Mouse (Mus musculus) layer of hippocampus, adult 2 months (tissue): ENCODE results near the gene Calr. TPM values are rescaled to one million over a fixed set of nuclear protein-coding genes. Genes with fewer than 3 reads are reported as not detected.

ENCODE experiments used
- DNase-seq, 2 experiments: peaks; one replicate each; pipeline ENCODE4 v3.0.0; 2022; ENCODE audit warnings: low spot score in 2 of 2
- H3K27ac ChIP-seq: fragments of 200-600 bp; 2 replicates; pipeline ENCODE4 v1.8.1; 2022
- H3K4me3 ChIP-seq: fragments of 200-600 bp; 2 replicates; pipeline ENCODE4 v1.8.1; 2022; ENCODE audit warnings: mild to moderate bottlenecking
- CTCF ChIP-seq: fragments of 200-600 bp; conservative IDR thresholded peaks from 2 replicates; pipeline ENCODE4 v1.8.1; 2022; ENCODE audit warnings: antibody characterized with exemption, mild to moderate bottlenecking, moderate library complexity
- microRNA-seq, 2 experiments: library from miRNA; unstranded; fragments of <30 nt; microRNA quantifications; one replicate each; pipeline ENCODE4 v1.2.0; 2021
- total RNA-seq, 2 experiments: library from RNA; stranded (reverse); gene quantifications; 2 replicates each; pipeline ENCODE4 v1.2.3; 2021

Calr gene
- total RNA-seq, 2 experiments from 2014 or later = 457 to 504 TPM

DNA sequence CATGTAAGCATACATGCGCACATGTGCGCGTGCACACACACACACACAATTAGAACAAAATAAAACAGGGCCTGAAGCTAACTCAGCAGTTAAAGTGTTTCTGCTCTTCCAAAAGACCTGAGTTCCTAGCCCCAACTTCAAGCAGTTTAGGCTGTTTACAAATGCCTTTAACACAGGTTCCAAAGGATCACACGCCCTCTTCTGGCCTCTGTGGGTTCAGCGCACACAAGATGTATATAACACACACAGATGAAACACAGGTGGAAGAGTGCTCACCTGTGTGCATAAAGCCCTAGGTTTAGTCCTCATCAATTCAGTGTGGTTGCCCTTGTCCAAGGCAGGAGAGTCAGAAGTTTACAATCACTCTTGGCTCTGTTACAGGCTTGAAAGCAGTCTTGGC, 40.7 kb downstream of the Calr start:
- no peak for DNase-seq

DNA sequence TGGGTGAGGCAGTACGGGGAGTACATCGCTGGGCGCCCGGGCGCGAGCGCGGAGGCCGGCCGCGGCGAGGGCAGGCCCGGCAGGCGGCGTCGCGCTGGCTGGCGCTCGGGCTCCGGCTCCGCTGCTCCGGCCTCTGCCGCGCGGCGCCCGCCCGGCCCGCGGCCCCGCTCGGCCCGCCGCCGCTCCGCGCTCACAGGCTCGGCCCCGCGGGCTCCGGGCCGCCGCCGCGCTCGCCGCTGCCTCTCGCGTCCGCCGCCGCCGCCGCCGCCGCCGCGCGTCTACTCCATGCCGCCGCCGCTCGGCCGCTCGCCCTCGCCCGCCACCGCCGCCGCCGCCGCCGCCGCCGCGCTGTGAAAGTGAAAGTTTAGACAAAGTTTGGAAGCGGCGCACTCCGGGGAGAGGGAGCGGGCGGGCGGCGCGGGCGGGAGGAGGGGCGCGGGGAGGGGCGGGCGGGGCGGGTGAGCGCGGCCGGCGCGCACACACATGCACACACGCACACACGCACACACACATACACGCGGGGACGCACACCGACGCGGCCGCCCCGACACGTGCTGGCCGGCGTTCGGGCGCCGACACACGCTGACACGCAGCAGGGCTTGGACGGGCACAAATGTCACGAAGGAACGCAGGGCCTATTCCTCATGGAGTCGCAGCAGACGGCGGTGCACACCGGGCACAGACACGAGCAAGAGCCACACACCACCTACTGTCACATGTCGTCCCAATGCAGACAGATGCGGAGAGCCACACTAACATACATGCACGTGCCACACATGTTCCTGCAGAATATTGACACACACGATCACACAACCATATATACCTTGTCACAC, 46.5 kb downstream of the Calr start, which contains the start of gene Nfix:
TSS of gene Nfix (minus strand) at position 346 of the 833 bp plus-strand sequence.
- peak within 1 kb of the TSS; percentile 97 for H3K27ac ChIP-seq
- DNase-seq = no peak
- peak within 1 kb of the TSS; percentile 82 for H3K4me3 ChIP-seq
- TF ChIP-seq CTCF = no peak

More for the DNA sequence above, 40.7 kb downstream of the Calr start:
- Histone ChIP-seq H3K4me3 (no peak overlapping the region), H3K27ac (no peak overlapping the region)
- peak; percentile 38 for TF ChIP-seq CTCF

DNA sequence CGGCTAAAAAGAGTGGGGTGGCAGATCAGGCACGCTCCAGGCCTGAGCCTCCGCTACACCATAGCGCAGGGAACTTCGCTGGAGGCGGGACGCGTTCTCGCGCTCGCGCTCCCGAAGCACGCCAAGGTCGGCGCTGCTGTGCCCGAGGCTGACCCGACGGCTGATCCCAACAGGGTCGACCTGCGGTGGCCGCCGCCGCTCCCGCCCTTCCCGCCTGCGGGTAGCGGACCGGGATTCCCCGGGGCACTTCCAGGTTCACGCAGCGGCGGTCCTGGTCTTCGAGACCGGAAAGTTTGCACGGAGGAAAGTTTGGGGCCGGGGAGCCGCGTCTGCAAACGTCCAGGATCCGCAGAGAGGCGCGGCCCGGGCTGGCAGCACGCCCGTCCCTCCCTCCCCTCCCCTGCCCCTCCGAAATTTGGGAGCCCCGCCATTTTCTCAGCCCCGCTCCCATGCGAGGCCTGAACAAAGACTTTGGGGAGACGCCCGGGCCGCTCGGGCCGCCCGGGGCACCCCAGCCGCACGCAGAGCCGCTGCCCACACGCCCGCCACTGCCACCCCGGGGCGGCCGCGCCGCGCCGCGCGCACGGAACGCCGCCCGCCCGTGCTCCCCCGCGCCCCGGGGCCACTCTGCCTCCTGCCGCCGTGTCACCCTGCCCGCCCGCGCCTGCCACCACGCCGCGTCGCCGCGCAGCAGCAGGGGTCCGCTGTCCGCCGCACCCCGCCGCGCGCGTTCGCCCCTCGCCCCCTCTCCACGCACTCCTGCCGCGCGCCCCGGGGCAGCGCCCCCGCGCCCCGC, 47.4 kb downstream of the Calr start:
- no peak for DNase-seq
- no peak; the same call in 1 of the 2 replicates for TF ChIP-seq CTCF
- H3K4me3 ChIP-seq = peak overlapping the region; percentile 82
- H3K27ac ChIP-seq = peak overlapping the region; percentile 97

DNA sequence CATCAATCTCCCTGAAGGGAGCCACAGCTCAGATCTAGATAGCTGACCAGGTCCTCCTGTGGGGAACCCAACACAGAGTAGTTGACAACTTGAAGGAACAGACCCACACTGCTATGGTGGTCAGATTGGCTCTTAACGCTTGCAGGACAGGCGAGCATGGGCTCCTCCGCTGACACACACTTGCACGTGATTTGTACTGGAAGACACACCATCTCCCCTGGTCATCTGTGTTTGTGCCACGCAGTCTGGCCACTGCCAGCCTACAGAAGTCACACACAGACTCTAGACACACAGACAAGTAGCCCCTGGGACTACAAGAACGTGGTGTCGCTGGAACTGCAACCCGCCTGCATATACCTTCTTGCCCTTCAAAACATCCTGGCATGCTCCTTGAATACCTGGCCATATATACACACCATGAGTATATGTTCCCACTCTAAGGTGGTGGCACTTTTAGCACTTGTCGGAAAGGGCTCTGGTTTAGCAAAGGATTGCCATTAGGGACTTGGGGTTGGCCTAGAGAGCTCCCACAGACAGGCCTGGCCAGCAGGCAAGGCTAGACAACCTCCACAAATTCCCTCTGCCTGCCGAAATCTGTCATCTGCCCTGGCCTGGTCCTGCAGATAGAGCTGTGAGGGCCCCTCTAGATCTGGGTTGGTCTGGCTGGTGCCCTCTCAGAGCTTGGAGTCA, 48.1 kb downstream of the Calr start:
- Histone ChIP-seq H3K27ac (peak overlapping the region; percentile 97), H3K4me3 (peak overlapping the region; percentile 82)
- no peak for TF ChIP-seq CTCF
- no peak for DNase-seq

DNA sequence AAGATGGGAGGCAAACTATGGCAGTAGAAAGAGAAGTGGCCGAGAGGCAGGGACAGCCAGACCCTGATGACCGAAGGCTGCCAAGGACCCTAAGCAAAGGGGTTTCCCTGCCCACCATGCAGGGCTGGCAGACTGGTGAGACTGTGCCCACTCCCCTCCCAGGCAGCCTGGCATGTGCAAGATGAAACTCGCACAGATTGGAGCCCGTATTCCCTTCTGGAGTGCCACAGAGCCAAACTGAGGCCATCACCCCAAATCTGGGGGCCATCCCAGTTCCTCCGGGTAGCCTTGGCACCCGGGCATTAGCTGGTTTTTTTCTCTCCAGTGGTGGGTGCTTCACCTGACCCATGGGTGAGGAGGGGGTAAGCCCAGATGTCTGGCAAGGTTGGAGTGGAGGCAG, 48.8 kb downstream of the Calr start:
- no peak for DNase-seq
- TF ChIP-seq CTCF = no peak
- Histone ChIP-seq H3K4me3 (peak overlapping the region; percentile 82), H3K27ac (peak overlapping the region; percentile 97)

DNA sequence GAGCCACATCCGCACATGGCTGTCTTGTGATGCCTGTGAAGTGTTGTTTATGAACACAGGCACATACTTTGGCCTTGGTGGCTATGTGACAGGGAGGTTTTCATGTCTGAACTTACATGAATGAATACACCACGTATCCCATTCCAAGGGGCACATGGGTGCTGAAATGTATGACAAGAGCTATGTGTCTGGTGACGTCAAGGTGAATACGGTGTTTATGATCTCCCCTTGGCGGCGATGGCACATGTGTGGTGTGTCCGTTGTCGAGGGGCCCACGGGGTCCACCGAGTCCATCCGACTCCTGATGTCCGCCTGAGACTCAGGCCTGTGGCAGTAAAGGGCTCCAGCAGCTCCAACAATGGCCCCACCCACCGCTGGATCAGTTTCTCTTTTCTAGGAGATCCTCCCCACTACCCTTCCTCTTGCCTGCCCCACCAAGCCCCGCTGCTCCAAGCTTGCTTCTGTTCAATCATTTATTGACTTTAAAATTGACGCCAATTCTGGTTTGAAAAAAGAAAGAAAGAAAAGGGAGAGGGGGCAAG, 49.4 kb downstream of the Calr start:
- Histone ChIP-seq H3K4me3 (peak overlapping the region; percentile 82), H3K27ac (peak overlapping the region; percentile 97)
- DNase-seq = no peak
- TF ChIP-seq CTCF = no peak

DNA sequence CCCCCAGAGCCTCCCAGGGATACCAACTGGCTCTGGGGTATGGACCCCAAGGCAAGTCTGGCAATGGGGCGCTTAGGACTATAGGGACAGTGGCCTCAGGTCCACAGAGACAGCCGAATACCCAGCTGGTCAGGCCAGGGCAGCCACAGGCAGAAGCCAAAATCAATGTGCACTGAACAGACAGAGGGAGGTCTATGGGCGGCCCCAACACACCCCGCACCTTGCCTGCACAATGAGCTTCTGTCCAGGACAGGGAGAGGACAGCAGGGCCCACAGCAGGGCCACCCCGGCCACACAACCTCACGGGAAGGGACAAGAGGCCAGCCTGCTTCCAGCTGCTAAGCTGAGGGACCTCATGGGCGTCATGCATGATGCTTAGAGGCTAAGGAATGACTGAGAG, 52.2 kb downstream of the Calr start:
- peak overlapping the region; percentile 97 for H3K27ac ChIP-seq
- H3K4me3 ChIP-seq = peak overlapping the region; percentile 24; the same call in 1 of the 2 replicates
- no peak for TF ChIP-seq CTCF
- no peak for DNase-seq

DNA sequence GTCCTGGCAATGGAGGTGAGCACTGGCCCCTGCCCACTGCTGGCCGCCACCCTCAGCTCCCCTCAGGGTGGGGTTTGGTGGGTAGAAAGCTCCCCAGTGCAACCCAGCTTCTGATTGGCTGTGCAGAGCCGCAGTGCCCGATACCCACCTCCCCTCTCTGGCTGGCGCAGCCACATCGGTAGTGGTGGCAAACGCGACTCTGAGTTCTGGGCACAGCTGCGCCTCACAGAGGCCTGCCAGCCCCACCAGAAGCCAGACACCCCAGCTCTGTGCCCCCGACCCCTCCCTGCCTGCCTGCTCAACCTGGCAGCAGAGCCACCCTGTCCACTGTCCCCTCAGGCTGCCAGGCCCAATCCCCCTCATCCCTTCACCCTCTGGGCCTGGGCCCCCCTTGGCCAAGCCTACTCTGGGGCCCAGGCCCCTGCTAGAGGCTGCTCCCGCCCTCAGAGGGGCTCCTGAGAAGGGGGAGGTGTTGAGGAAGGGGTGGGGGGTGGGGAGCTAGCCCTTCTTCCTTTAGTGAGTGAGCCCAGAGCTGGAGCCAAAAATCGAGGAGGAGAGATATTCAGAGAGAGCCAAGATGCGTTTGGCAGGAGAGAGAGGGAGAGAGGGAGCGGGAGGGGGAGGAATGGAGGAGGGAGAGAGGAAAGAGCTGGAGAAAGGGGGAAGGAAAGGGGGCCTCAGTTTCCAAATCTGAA, 52.8 kb downstream of the Calr start:
- TF ChIP-seq CTCF = no peak
- H3K4me3 ChIP-seq = peak overlapping the region; percentile 43
- peak overlapping the region; percentile 97 for H3K27ac ChIP-seq
- peak; percentile 71 to 86 for DNase-seq

DNA sequence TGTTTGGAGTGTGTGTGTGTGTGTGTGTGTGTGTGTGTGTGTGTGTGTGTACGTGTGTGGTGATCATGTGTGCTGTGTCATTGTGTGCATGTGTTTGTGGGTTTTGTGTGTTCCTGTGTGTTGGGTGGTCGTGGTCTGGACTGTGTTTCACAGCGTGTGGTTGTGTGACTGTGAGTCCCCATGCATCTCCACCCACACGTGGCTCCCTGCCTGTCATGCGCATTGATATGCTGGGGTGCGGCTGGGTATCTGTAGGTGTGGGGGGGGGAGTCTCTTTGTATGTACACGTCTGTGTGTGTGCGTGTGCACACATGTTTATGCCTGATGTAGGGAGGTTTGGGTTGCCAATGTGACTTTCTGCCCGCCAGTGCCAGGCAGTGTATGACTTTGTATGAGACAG, 53.6 kb downstream of the Calr start:
- TF ChIP-seq CTCF = no peak
- Histone ChIP-seq H3K4me3 (peak overlapping the region; percentile 43; the same call in 1 of the 2 replicates), H3K27ac (peak overlapping the region; percentile 97)
- DNase-seq = no peak

DNA sequence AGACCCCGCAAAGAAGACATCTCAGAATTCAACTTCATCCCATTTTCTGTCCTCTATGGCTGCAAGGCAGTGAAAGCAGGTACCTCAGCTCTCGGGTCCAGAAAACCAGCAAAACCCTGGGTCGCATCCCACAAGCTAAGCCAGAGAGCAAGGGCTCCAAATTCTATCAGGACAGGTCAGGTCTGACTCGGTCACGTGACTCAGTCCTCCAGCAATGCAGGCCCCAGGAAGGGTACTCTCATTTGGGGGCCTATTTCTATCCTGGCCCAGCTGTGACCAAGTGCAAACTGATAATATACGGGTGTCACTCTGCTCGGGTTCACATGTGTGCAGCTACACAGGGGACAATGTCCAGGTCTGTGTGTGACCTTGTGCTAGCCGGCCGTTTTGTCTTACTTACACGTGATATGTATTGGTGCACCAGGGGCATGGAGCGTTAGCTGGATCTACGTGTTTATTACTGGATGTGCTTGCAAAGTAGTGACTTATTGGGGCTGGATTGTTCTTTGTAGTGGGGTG, 54.2 kb downstream of the Calr start:
- peak overlapping the region; percentile 97 for H3K27ac ChIP-seq
- DNase-seq = no peak
- H3K4me3 ChIP-seq = no peak overlapping the region
- TF ChIP-seq CTCF = no peak

Small RNAs within 50 kb of the gene (microRNA-seq; reads per million reads assigned to microRNA genes)
- gene Mir7069 = 4.2 to 6.1 reads per million in 2 experiments

Other genes starting within 250 kb of the Calr start
- 1 to 10 TPM; 5.1 to 7.2 TPM for gene Ier2, start 184.1 kb downstream of the Calr start, total RNA-seq
- 100 to 1,000 TPM; 109 to 113 TPM for gene Trmt1, start 160.6 kb downstream of the Calr start, total RNA-seq
- 10 to 100 TPM; 91.8 to 93.9 TPM for gene Nacc1, start 159.1 kb downstream of the Calr start, total RNA-seq
- 1 to 10 TPM; 2.3 to 2.6 TPM for gene Lyl1, start 145.5 kb downstream of the Calr start, total RNA-seq
- under 1 TPM in 1 of 2 experiments, not detected in 1; 0.54 TPM for gene G430095P16Rik, start 123.9 kb downstream of the Calr start, total RNA-seq
- 100 to 1,000 TPM; 408 to 482 TPM for gene Nfix, start 46.6 kb downstream of the Calr start, total RNA-seq
- 10 to 100 TPM; 11.9 TPM for gene Dand5, start 24.1 kb downstream of the Calr start, total RNA-seq
- gene Gadd45gip1, start 15.4 kb downstream of the Calr start, total RNA-seq = 10 to 100 TPM; 23.3 to 26.1 TPM
- gene Rad23a, start 6.3 kb downstream of the Calr start, total RNA-seq = 10 to 100 TPM; 63.4 to 75.9 TPM
- gene Farsa, start 10.1 kb upstream of the Calr start, total RNA-seq = 10 to 100 TPM; 49.7 to 58.0 TPM
- 10 to 100 TPM; 17.6 to 19.8 TPM for gene Syce2, start 25.2 kb upstream of the Calr start, total RNA-seq
- 10 to 100 TPM; 37.5 to 41.2 TPM for gene Gcdh, start 47.0 kb upstream of the Calr start, total RNA-seq
- not detected for gene Klf1, start 55.0 kb upstream of the Calr start, total RNA-seq
- 1 to 10 TPM; 3.9 to 5.7 TPM for gene Dnase2a, start 61.6 kb upstream of the Calr start, total RNA-seq
- gene Mast1, start 90.4 kb upstream of the Calr start, total RNA-seq = 10 to 100 TPM; 78.9 to 85.5 TPM
- gene Rtbdn, start 100.1 kb upstream of the Calr start, total RNA-seq = 1 to 10 TPM; 1.1 TPM
- gene Gm49661, start 122.5 kb upstream of the Calr start, total RNA-seq = not detected
- 100 to 1,000 TPM; 323 to 345 TPM for gene Prdx2, start 122.7 kb upstream of the Calr start, total RNA-seq
- gene Rnaseh2a, start 122.8 kb upstream of the Calr start, total RNA-seq = 10 to 100 TPM; 43.0 to 46.9 TPM
- 10 to 100 TPM; 57.7 to 63.0 TPM for gene Junb, start 131.8 kb upstream of the Calr start, total RNA-seq
- gene Hook2, start 143.7 kb upstream of the Calr start, total RNA-seq = 1 to 10 TPM; 9.2 to 10.0 TPM
- not detected for gene Best2, start 167.6 kb upstream of the Calr start, total RNA-seq
- 100 to 1,000 TPM; 119 to 122 TPM for gene Asna1, start 178.3 kb upstream of the Calr start, total RNA-seq
- gene Trir, start 179.9 kb upstream of the Calr start, total RNA-seq = 100 to 1,000 TPM; 125 to 136 TPM
- 100 to 1,000 TPM; 170 to 175 TPM for gene Tnpo2, start 190.0 kb upstream of the Calr start, total RNA-seq
- gene Fbxw9, start 213.1 kb upstream of the Calr start, total RNA-seq = 10 to 100 TPM; 22.6 to 23.5 TPM
- not detected for gene Gm5741, start 221.0 kb upstream of the Calr start, total RNA-seq
- 10 to 100 TPM; 63.4 to 70.6 TPM for gene Dhps, start 224.8 kb upstream of the Calr start, total RNA-seq
- 10 to 100 TPM; 60.8 to 66.3 TPM for gene Wdr83os, start 233.8 kb upstream of the Calr start, total RNA-seq
- gene Wdr83, start 234.4 kb upstream of the Calr start, total RNA-seq = 10 to 100 TPM; 26.7 to 29.0 TPM
- 10 to 100 TPM; 32.9 to 37.5 TPM for gene Man2b1, start 236.3 kb upstream of the Calr start, total RNA-seq